Mouse (Mus musculus) liver, embryonic 18 days (tissue): ENCODE results near the gene Lias. TPM values are rescaled to one million over a fixed set of nuclear protein-coding genes. Genes with fewer than 3 reads are reported as not detected.

Experiments used
- polyA plus RNA-seq: library from polyadenylated mRNA; depleted of rRNA; stranded (reverse); fragments of >200 nt; gene quantifications from 2 replicates; pipeline ENCODE4 v1.2.3, GENCODE M21; 2012; rRNA removed

Lias gene
- 16.3 and 16.5 TPM in 2 replicates for polyA plus RNA-seq

DNA sequence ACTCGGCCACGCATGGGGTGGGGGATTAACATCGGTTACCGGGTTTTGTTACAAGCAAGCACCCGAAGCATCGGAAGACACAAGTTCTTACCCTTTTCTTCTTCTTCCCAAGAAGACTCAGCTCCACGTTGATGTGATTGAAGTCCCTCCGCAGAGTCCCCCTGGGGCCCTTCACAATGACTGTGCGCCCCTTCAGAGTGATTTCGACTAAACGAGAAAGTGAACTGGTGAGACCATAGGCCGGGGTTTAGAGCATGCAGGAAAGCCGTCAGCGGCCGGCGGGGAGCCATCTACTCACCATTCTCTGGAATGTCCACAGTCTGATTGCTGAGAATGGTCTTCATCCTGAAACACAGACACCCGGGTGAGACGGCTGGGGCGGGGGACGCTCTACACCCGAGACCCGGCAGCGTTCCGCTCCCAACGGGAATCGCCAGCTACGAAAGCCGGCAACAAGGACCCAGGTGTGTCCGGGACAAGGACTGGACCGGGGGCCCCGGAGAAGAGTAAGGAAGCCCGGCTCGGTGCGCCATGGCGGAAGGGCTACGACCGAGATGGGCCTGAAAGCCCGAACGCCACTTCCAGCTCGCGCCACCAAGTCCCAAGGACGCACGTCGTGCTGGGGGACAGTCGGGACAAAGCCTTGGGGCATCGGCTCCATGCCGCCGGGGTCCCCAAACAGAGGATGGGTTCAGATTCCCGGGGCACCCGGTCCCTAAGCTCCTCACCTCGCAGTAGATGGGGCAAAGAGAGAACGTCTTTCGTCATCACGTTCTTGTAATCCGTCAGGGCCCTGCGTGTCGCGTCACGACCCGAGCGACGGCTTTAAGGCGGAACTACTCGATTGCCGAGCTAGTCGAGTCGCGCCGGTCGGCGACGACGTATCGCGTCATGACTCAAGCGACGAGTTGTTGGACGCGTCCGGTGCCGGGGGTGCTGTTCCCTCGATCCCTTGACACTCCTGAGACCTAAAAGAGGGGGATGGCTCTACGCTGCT lies at the start of gene Lias, which contains the start of gene Rpl9:
TSS of gene Lias (plus strand) at position 850 of the 997 bp plus-strand sequence.
TSS of gene Rpl9 (minus strand) at position 797 of the 997 bp plus-strand sequence.

DNA sequence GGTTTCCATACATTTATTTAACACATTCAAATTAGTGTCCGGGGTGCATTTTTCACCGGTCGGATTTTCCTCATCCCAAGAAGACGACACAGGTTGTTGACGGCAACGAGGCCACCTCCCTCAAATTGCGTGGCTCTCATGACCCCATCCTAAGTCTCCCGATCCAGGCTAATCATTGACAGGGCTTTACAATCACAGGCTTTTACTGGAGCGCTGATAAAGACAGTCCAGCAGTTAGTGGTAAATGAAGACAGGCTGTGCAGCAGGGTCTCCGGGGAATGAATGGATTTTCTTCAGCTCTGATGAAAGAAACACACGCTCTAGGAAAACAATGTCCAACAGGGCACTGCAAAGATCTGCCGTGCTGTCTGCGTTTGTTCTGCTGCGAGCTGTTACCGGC lies 43.1 kb upstream of the Lias start, which contains the start of gene Klb:
TSS of gene Klb (plus strand) at position 147 of the 400 bp plus-strand sequence.

DNA sequence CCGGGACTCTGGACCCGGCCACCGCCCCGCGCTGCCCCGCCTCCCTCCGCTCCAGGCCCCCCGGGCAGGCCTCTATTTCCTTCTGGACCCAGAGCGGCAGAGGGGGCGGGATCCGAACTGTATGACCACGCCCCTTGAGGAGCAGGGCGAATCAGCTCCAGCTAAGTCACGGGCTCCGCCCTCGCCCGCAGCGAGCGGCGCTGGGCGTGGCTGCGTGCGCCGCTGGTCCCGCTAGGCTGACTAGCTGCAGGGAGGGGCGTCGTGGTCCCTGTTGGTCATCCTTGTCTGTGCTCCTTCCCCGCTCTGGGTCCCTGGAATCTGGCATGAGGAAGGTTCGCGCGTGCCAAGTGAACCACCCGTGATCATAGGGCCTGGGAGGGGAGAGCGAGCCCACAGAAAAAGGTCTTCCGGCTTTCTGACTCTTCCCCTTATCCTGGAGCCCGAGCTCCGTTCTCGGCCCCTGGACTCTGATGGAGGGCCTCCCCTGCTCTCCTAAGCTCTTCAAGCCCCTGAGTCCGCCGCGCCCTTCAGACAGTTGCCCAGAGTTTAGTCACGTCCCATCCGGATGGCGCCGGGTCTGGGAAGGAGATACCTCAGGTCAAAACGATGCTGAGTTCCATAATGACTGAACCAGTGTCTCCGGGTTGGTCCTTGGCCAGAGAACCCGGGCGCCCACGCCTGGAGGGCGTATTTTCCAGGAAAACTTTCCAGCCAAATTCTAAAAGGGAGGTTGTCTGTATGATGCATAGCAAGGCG lies 44.7 kb downstream of the Lias start, which contains the start of gene Ugdh:
TSS of gene Ugdh (minus strand) at position 144 of the 756 bp plus-strand sequence.

Other genes starting within 250 kb of the Lias start
- 0.83 and 1.1 TPM in 2 replicates for gene Wdr19, start 191.8 kb upstream of the Lias start, polyA plus RNA-seq
- 10.4 and 10.9 TPM in 2 replicates for gene Rfc1, start 55.8 kb upstream of the Lias start, polyA plus RNA-seq
- gene Klb, start 43.2 kb upstream of the Lias start, polyA plus RNA-seq, result 9.4 and 10.2 TPM in 2 replicates
- 607 and 636 TPM in 2 replicates for gene Rpl9, start 53 bp upstream of the Lias start, polyA plus RNA-seq
- 13.4 and 16.9 TPM in 2 replicates for gene Ugdh, start 44.5 kb downstream of the Lias start, polyA plus RNA-seq
- gene Gm43552, start 101.3 kb downstream of the Lias start, polyA plus RNA-seq, result not detected in 2 replicates
- 45.4 and 51.9 TPM in 2 replicates for gene Smim14, start 145.7 kb downstream of the Lias start, polyA plus RNA-seq
- gene Ube2k, start 145.7 kb downstream of the Lias start, polyA plus RNA-seq, result 43.1 and 43.4 TPM in 2 replicates